Mouse (Mus musculus): Measurements from ENCODE around the gene Rpl27. TPM values are rescaled to one million over a fixed set of nuclear protein-coding genes. Genes with fewer than 3 reads are reported as not detected.
"Not testable (repeated sequence)": the region's sequence is repeated elsewhere in the genome, so short reads cannot be mapped to it uniquely, and the experiment has no call there.

Gene Rpl27
- polyA plus RNA-seq, 1 experiment, result 697 TPM

GRCm38 (mm10) chr11:101458217-101458616 lies 16.1 kb downstream of the Rpl27 start:
- Histone ChIP-seq H3K4me1 (peaks cover 21% of the 10 kb centered on the region), H3K9me3 (no peaks in the 10 kb centered on the region), H3K36me3 (replicated peaks; ENCODE audit: low read length) (peaks cover 83% of the 10 kb centered on the region), H3K27me3 (replicated peaks) (peaks cover 2% of the 10 kb centered on the region), H3K4me3 (replicated peaks) (no peak overlapping the region)
- TF ChIP-seq GATA1 (IDR thresholded peaks at IDR 0.05; ENCODE audit: borderline replicate concordance, low read length) (no peak), FLI1 (IDR thresholded peaks at IDR 0.05; ENCODE audit: low read length) (no peak)

DNA sequence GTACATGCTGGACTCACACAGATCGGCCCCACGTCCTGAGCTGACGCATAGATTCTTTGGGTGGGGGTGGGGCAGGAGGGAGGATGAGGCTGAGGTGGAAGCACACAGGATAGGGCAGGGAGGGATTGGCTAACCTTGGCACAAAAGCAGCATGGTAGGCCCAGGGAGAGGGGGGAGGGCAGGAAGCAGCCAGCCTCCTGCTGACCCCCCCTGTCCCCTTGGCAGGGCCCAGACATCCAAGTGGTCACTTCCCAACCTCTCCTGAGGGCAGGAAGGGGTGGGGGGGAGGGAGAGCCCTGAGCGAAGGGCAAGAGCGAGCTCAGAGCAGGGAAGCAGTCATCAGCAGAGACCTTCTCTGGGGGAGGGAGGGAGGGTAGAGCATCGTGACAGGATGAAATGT lies 17.6 kb downstream of the Rpl27 start:
- Histone ChIP-seq H3K27me3 (replicated peaks) (peaks cover 2% of the 10 kb centered on the region), H3K4me3 (replicated peaks) (no peak overlapping the region), H3K9me3 (no peaks in the 10 kb centered on the region), H3K36me3 (replicated peaks; ENCODE audit: low read length) (peaks cover 75% of the 10 kb centered on the region), H3K4me1 (peaks cover 33% of the 10 kb centered on the region)
- TF ChIP-seq GATA1 (IDR thresholded peaks at IDR 0.05; ENCODE audit: borderline replicate concordance, low read length) (no peak), FLI1 (IDR thresholded peaks at IDR 0.05; ENCODE audit: low read length) (no peak)

DNA sequence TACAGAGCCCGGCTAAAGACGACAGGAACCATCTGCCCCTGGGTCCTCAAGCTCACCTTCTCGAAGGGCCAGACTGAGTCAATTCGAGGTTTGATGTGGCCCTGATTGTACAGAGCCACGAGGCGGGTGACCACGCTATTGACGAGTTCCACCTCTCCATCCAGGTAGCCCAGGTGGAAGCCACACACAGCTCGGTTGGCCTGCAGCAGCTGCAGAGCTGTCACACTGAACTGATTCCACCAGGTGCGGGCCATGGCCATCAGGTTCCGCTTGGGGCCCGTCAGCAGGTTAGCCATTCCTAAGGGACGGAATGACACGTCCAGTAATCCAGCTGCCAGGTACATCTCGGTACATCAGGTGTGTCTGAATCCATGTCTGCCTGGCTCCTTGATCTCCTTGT lies 18.2 kb downstream of the Rpl27 start:
- no peak overlapping the region for H3K4me3 ChIP-seq (replicated peaks)
- peaks cover 70% of the 10 kb centered on the region for H3K36me3 ChIP-seq (replicated peaks; ENCODE audit: low read length)
- peaks cover 6% of the 10 kb centered on the region for H3K27me3 ChIP-seq (replicated peaks)
- no peaks in the 10 kb centered on the region for H3K9me3 ChIP-seq
- TF ChIP-seq FLI1 (IDR thresholded peaks at IDR 0.05; ENCODE audit: low read length) (no peak), GATA1 (IDR thresholded peaks at IDR 0.05; ENCODE audit: borderline replicate concordance, low read length) (no peak)
- peaks cover 39% of the 10 kb centered on the region for H3K4me1 ChIP-seq

GRCm38 (mm10) chr11:101462141-101462540 lies 20.0 kb downstream of the Rpl27 start:
- TF ChIP-seq FLI1 (IDR thresholded peaks at IDR 0.05; ENCODE audit: low read length) (no peak), GATA1 (IDR thresholded peaks at IDR 0.05; ENCODE audit: borderline replicate concordance, low read length) (no peak)
- Histone ChIP-seq H3K36me3 (replicated peaks; ENCODE audit: low read length) (peaks cover 56% of the 10 kb centered on the region), H3K27me3 (replicated peaks) (peaks cover 8% of the 10 kb centered on the region), H3K4me1 (peaks cover 57% of the 10 kb centered on the region), H3K4me3 (replicated peaks) (peak overlapping the region; percentile 24), H3K9me3 (no peaks in the 10 kb centered on the region)

DNA sequence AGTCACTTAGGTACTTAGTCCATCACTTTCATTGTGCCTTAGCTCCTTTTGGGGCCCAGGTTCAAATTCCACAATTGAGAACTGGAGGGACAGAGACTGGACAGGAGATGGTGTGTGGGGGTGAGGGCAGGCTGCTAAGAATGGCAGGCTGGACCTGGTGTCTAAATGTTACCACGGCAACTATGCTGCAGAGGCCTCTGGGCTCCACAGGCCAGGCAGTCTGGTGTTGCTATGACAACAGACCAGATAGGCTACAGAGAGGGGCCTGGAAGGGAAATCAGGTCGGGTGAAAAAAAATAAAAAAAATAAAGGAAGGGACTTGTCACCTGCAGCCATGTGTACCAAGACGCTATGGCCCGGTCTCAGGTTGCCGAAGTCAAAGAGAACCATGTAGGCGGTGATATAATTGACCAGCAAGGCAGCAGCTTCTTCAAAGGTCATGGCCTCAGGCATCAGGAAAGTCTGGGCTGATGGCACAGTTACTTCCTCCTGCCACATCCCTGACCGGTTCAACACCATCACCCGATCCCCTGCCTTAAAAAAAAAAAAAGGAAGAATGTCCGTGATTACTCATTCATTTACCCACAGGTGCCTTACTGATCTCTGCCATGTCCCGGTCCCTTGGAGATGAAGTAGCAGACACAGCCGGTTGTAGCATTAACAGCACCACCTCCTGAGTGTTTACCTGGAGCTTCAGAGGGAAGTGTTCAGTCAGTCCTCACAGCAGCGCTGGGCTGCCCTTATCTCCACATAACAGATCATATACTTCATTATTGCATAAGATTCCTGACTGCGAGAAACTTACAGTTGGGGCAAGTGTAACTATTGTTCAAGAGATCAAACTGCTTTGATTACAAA lies 20.7 kb downstream of the Rpl27 start:
- TF ChIP-seq FLI1 (IDR thresholded peaks at IDR 0.05; ENCODE audit: low read length) (no peak), GATA1 (IDR thresholded peaks at IDR 0.05; ENCODE audit: borderline replicate concordance, low read length) (no peak)
- Histone ChIP-seq H3K36me3 (replicated peaks; ENCODE audit: low read length) (peaks cover 49% of the 10 kb centered on the region), H3K9me3 (no peaks in the 10 kb centered on the region), H3K27me3 (replicated peaks) (peaks cover 12% of the 10 kb centered on the region), H3K4me1 (peaks cover 58% of the 10 kb centered on the region), H3K4me3 (replicated peaks) (peak overlapping the region; percentile 24)

DNA sequence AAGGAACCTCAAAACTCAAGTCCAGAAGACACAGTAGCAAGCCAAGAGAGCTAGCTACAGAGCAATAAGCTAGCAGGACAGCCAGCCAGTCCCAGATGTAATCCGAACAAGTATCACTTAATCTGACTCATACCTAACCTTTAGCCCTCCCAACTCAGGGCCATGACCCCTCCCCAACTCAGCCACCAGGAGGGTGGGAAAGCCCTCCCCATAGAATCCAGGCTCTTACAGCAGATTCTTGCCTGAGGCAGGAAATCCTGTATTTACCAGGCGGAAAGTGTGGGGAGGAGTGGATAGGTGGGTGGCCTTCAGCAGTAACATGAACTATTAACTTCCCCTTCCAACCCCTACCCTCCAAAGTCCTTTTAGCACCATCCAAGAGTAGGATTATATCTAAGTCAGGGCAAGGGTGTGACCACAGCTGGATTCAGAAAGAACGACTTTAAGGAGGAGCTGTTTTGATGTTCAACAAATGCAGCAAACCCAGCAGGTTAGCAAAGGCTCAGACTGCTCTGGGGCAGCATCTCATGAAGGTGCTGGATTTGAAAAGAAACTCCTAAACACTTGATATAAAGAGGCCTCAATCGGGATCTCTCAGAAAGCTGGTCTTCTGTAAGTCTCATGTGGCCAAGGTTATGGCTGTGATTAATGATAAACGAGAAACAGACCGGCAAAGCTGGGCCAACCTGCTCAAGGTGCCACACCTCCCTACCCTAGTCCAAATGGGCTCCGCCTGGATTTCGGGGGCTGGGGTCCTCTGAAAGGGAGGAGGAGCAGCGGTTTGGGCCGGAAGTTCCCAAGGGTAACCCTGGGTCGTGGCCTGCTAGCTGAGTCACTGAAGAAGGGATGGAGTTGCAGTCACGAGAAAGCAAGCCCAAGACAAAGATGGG lies 22.4 kb downstream of the Rpl27 start, which contains the start of gene Rnd2:
Gene Rnd2 (plus strand): TSS at position 789 of the 890 bp plus-strand sequence.
- peaks cover 69% of the 10 kb centered on the region for H3K4me1 ChIP-seq
- peak within 1 kb of the TSS; percentile 97 for H3K4me3 ChIP-seq (replicated peaks)
- H3K36me3 ChIP-seq (replicated peaks; ENCODE audit: low read length), result peaks cover 33% of the 10 kb centered on the region
- no peak for TF ChIP-seq FLI1 (IDR thresholded peaks at IDR 0.05; ENCODE audit: low read length)
- TF ChIP-seq GATA1 (IDR thresholded peaks at IDR 0.05; ENCODE audit: borderline replicate concordance, low read length), result no peak
- H3K27me3 ChIP-seq (replicated peaks), result peaks cover 24% of the 10 kb centered on the region
- H3K9me3 ChIP-seq, result no peaks in the 10 kb centered on the region

DNA sequence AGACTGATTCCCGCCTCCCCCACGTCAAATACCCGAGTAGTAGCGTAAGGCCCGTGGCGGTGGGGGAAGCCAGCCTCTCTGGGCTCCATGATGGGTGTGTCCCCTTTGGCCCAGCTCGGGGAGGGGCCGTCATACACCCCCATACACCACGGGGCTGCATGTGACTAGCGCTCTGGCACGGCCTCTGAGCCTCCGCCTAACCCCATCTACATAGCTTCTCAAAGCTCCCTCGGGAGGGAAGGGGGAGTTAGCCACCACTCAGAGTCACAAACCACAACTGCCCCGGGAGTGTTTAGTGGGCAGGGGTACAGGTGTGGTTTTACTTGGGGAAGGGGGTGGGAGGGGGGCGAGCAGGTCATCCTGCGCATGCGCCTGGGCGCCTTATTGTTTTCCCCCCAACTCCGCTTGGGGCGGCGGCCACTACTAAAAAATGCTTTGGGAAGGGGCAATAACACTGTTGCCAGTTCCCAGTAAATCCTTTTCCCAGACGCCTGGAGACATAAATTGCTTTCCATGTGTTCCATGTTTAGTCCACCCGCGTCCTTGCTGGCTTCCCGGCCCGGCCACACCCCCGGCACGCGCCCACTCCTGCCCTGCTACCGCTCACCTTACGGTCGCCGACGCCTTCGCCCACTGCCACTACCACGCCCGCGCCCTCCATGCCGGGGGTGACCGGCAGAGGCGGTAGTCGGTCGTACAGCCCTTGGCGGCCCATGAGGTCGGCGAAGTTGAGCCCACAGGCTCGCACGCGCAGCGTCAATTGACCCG lies 23.2 kb downstream of the Rpl27 start:
- H3K4me1 ChIP-seq, result peaks cover 69% of the 10 kb centered on the region
- peaks cover 25% of the 10 kb centered on the region for H3K36me3 ChIP-seq (replicated peaks; ENCODE audit: low read length)
- H3K27me3 ChIP-seq (replicated peaks), result peaks cover 30% of the 10 kb centered on the region
- peak overlapping the region; percentile 97 for H3K4me3 ChIP-seq (replicated peaks)
- TF ChIP-seq FLI1 (IDR thresholded peaks at IDR 0.05; ENCODE audit: low read length) (no peak), GATA1 (IDR thresholded peaks at IDR 0.05; ENCODE audit: borderline replicate concordance, low read length) (no peak)
- H3K9me3 ChIP-seq, result no peaks in the 10 kb centered on the region

DNA sequence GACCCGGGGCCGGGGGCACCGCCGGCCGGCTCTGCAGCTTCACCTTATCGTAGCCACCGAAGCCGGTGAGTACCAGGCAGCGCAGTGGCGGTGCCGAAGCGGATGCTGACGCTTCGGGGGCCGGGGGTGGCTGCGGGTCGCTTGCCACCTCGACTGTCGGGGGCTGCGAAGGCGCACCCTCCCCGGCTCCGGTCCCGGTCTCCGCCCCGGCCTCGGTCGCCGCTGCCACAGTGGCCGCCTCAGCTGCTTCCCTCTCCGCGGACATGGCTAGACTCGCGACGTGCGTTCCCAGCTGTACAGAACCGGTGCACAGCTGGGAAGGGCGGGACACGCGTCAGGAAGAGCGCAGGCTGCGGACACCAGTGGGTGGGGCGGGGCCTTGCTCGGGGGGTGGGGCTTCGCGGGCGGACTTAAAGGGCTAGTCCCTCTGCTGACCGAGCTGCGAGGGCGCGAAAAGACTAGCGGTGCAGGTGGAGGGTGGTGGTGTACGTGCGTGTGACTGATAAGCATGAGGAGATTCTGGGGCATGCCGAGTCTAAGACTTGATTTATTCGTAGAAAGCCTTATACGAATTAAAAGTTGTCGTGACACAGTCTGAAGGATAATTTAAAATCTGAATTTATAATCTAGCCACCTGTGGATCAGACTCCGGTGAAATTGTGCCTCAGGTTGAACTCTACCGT lies 23.9 kb downstream of the Rpl27 start, which contains the start of gene Vat1:
Gene Vat1 (minus strand): TSS at position 362 of the 683 bp plus-strand sequence.
- Histone ChIP-seq H3K4me1 (peaks cover 69% of the 10 kb centered on the region), H3K27me3 (replicated peaks) (peaks cover 38% of the 10 kb centered on the region), H3K9me3 (no peaks in the 10 kb centered on the region), H3K4me3 (replicated peaks) (peak within 1 kb of the TSS; percentile 97), H3K36me3 (replicated peaks; ENCODE audit: low read length) (peaks cover 18% of the 10 kb centered on the region)
- TF ChIP-seq FLI1 (IDR thresholded peaks at IDR 0.05; ENCODE audit: low read length), result no peak
- TF ChIP-seq GATA1 (IDR thresholded peaks at IDR 0.05; ENCODE audit: borderline replicate concordance, low read length), result no peak

- Histone ChIP-seq H3K36me3 (replicated peaks; ENCODE audit: low read length) (peaks cover 13% of the 10 kb centered on the region), H3K4me1 (peaks cover 69% of the 10 kb centered on the region), H3K4me3 (replicated peaks) (peak overlapping the region; percentile 97), H3K27me3 (replicated peaks) (peaks cover 43% of the 10 kb centered on the region)
- H3K9me3 ChIP-seq, result not testable (repeated sequence)
Measured at GRCm38 (mm10) chr11:101466552-101466950, 24.5 kb downstream of the Rpl27 start.
